Mouse (Mus musculus): ENCODE results near the gene Il31. TPM values are rescaled to one million over a fixed set of nuclear protein-coding genes. Genes with fewer than 3 reads are reported as not detected.
"Not testable (repeated sequence)": the region's sequence is repeated elsewhere in the genome, so short reads cannot be mapped to it uniquely, and the experiment has no call there.

Gene Il31
- not detected for polyA plus RNA-seq (2017; shearing (Covaris generic))

- ATAC-seq, result no peak
Measured at GRCm38 (mm10) chr5:123489112-123489785, at the start of gene Il31, which contains the start of gene Lrrc43. Gene Il31, minus strand, starts transcription at chr5:123489489. Gene Lrrc43, plus strand, starts transcription at chr5:123489305.

GRCm38 (mm10) chr5:123533801-123534200 is 44.5 kb upstream of the Il31 start:
- ATAC-seq, result no peak

GRCm38 (mm10) chr5:123530056-123530455 is 40.8 kb upstream of the Il31 start:
- no peak for ATAC-seq

- no peak for ATAC-seq
Measured at GRCm38 (mm10) chr5:123528641-123529040, 39.4 kb upstream of the Il31 start.

GRCm38 (mm10) chr5:123525916-123526495 is 36.7 kb upstream of the Il31 start:
- no peak for ATAC-seq

GRCm38 (mm10) chr5:123525281-123525680 is 36.0 kb upstream of the Il31 start, which contains the start of gene Gm49027:
Gene Gm49027, minus strand, starts transcription at chr5:123525488.
- ATAC-seq, result no peak

GRCm38 (mm10) chr5:123524393-123524750 is 35.1 kb upstream of the Il31 start:
- peak; percentile 60 for ATAC-seq

- peak; percentile 97 for ATAC-seq
Measured at GRCm38 (mm10) chr5:123523692-123524392, 34.6 kb upstream of the Il31 start, which contains the start of gene Diablo. Gene Diablo, minus strand, starts transcription at chr5:123524176.

- ATAC-seq, result no peak
Measured at GRCm38 (mm10) chr5:123522166-123522565, 32.9 kb upstream of the Il31 start.

- ATAC-seq, result no peak
Measured at GRCm38 (mm10) chr5:123521621-123522020, 32.3 kb upstream of the Il31 start.

- ATAC-seq, result no peak
Measured at GRCm38 (mm10) chr5:123520666-123521065, 31.4 kb upstream of the Il31 start.

GRCm38 (mm10) chr5:123514871-123515270 is 25.6 kb upstream of the Il31 start:
- ATAC-seq, result no peak

- no peak for ATAC-seq
Measured at GRCm38 (mm10) chr5:123512102-123512501, 22.8 kb upstream of the Il31 start.

- not testable (repeated sequence) for ATAC-seq
Measured at GRCm38 (mm10) chr5:123511426-123511825, 22.1 kb upstream of the Il31 start.

- no peak for ATAC-seq
Measured at GRCm38 (mm10) chr5:123510160-123510559, 20.9 kb upstream of the Il31 start, which contains the start of gene B3gnt4. Gene B3gnt4, plus strand, starts transcription at chr5:123510460.

- ATAC-seq, result no peak
Measured at GRCm38 (mm10) chr5:123508921-123509320, 19.6 kb upstream of the Il31 start.

GRCm38 (mm10) chr5:123507936-123508723 is 18.8 kb upstream of the Il31 start:
- peak; percentile 82 for ATAC-seq

GRCm38 (mm10) chr5:123501973-123502372 is 12.7 kb upstream of the Il31 start:
- no peak for ATAC-seq

GRCm38 (mm10) chr5:123499717-123500116 is 10.4 kb upstream of the Il31 start:
- no peak for ATAC-seq

GRCm38 (mm10) chr5:123489935-123490334 is 646 bp upstream of the Il31 start:
- no peak for ATAC-seq

- ATAC-seq, result no peak
Measured at GRCm38 (mm10) chr5:123487659-123488395, 1.5 kb downstream of the Il31 start.

- no peak for ATAC-seq
Measured at GRCm38 (mm10) chr5:123473817-123474216, 15.5 kb downstream of the Il31 start.
